33 mouse cellular contexts compared by ENCODE assay signal in the genomic region with DNA sequence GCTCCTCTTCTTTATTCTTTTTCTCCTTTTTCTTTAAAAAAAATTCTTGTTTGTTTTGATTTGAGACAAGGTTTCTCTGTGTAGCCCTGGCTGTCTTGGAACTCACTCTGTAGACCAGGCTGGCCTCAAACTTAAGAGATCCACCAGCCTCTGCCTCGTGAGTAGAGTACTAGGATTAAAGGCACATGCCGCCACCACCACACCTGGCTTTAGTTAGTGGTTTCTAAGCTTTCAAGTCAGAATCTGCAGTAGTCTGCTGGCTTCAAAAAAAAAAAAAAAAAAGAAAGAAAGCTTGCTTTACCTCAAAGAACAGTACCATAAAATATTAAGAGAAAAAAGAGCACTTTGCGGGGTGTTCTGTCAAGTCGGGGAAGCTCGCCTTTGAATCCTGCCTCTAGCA. TPM values are rescaled to one million over a fixed set of nuclear protein-coding genes. Genes with fewer than 3 reads are reported as not detected.
A peak's percentile ranks its signal among the peaks of the same experiment; 100 is the strongest.
DNase-seq lines count a peak whose midpoint lies in the region; TF ChIP-seq lines count a peak whose summit lies in the region.
"Had no signal": no experiment of that assay in that cellular context is flagged by ENCODE, and none has a peak within 500 bp of the region (broad histone marks: within the 10 kb centered on the region; RNA-seq: fewer than 3 reads in every experiment).

No protein-coding gene starts in this region.

- H3K27me3 ChIP-seq in MEL (ENCODE audit: control insufficient read depth in 1 of 2, insufficient read depth in 2 of 2, low read length in 2 of 2), result no peaks in the 10 kb centered on the region
- no peaks in the 10 kb centered on the region for H3K27me3 ChIP-seq in limb, embryonic 10.5 days (ENCODE audit: low read depth, poor library complexity, severe bottlenecking)
- H3K27me3 ChIP-seq in forebrain, embryonic 10.5 days (ENCODE audit: poor library complexity, severe bottlenecking), result no peaks in the 10 kb centered on the region
- H3K27me3 ChIP-seq: forebrain, embryonic 15.5 days; hindbrain, embryonic 12.5 days; limb, embryonic 12.5 days; liver, embryonic 12.5 days; neural tube, embryonic 15.5 days had no signal

- TF ChIP-seq EP300 in MEL (IDR thresholded peaks at IDR 0.05; ENCODE audit: low read depth in 1 of 2, low read length in 2 of 2), result no peak

- WGBS in limb, embryonic 10.5 days, result 46% methylated on average over 5 of the region's 5 CpGs
- WGBS in forebrain, embryonic 10.5 days, result 78% methylated on average over 5 of the region's 5 CpGs

- TF ChIP-seq POLR2A in MEL (IDR thresholded peaks at IDR 0.05; ENCODE audit: control insufficient read depth in 1 of 2, insufficient read depth in 1 of 2, low read depth in 1 of 2, low read length in 2 of 2, poor library complexity in 1 of 2), result no peak

- H3K79me2 ChIP-seq in MEL (ENCODE audit: control insufficient read depth, insufficient read depth, low read length, poor library complexity), result no peaks in the 10 kb centered on the region

- peaks cover 21 to 29% of the 10 kb centered on the region in 2 experiments for H3K4me1 ChIP-seq in MEL (ENCODE audit: control insufficient read depth in 1 of 2, insufficient read depth in 2 of 2, low read length in 2 of 2)
- peaks cover 23% of the 10 kb centered on the region for H3K4me1 ChIP-seq in limb, embryonic 10.5 days
- H3K4me1 ChIP-seq in forebrain, embryonic 10.5 days, result peaks cover 7% of the 10 kb centered on the region; the same call in 1 of the 2 replicates
- H3K4me1 ChIP-seq: hindbrain, embryonic 12.5 days; midbrain, embryonic 10.5 days had no signal

- no peak for TF ChIP-seq RAD21 in MEL (IDR thresholded peaks at IDR 0.05; ENCODE audit: low read depth, low read length)

- peak; percentile 24 for DNase-seq in 3T3-L1 (ENCODE audit: low read depth, low spot score)
- DNase-seq in MEL (ENCODE audit: low read depth, low spot score), result no peak
- DNase-seq in limb, embryonic 10.5 days (ENCODE audit: low spot score), result peak; percentile 51
- peak; percentile 60 to 68 for DNase-seq in thymus, postnatal 10 days (ENCODE audit: low spot score in 2 of 2)
- no peak for DNase-seq in forebrain, embryonic 10.5 days (ENCODE audit: extremely low spot score, low spot score)
- DNase-seq in testis, postnatal 10 days (ENCODE audit: low spot score), result no peak
- no peak for DNase-seq in layer of hippocampus, postnatal 36 days
- no peak for DNase-seq in natural killer cell, adult 2 months (ENCODE audit: low spot score in 2 of 2)
- DNase-seq: adrenal gland, postnatal 36 days; B cell, adult 2 months; cerebellum, adult 11 months; cerebellum, postnatal 10 days; gastrocnemius, postnatal 25 days; kidney, adult 11 months; kidney, postnatal 4 days; lung, adult 18-20 months; lung, postnatal 10 days had no signal

- H3K9me3 ChIP-seq in MEL (replicated peaks; ENCODE audit: insufficient read depth, low read length), result no peaks in the 10 kb centered on the region
- H3K9me3 ChIP-seq in limb, embryonic 10.5 days (replicated peaks), result no peaks in the 10 kb centered on the region
- H3K9me3 ChIP-seq in forebrain, embryonic 10.5 days, result no peaks in the 10 kb centered on the region
- H3K9me3 ChIP-seq: forebrain, embryonic 15.5 days; hindbrain, embryonic 12.5 days; limb, embryonic 12.5 days; liver, embryonic 12.5 days; midbrain, embryonic 10.5 days; neural tube, embryonic 15.5 days had no signal

- H3K4me3 ChIP-seq in MEL (ENCODE audit: control insufficient read depth in 1 of 2, insufficient read depth in 1 of 2, low read depth in 2 of 2, low read length in 2 of 2), result no peak overlapping the region
- H3K4me3 ChIP-seq in limb, embryonic 10.5 days, result no peak overlapping the region
- H3K4me3 ChIP-seq in forebrain, embryonic 10.5 days, result no peak overlapping the region
- H3K4me3 ChIP-seq: forebrain, embryonic 15.5 days; hindbrain, embryonic 12.5 days; left cerebral cortex, adult 2 months; limb, embryonic 12.5 days; liver, embryonic 12.5 days; midbrain, embryonic 10.5 days; myocyte; neural tube, embryonic 15.5 days had no signal

- H3K9ac ChIP-seq in MEL (ENCODE audit: control insufficient read depth, low read depth, low read length, poor library complexity, severe bottlenecking), result no peak overlapping the region
- H3K9ac ChIP-seq: forebrain, embryonic 15.5 days; hindbrain, embryonic 12.5 days; limb, embryonic 12.5 days; liver, embryonic 12.5 days; neural tube, embryonic 15.5 days had no signal

- peak overlapping the region; percentile 8; the same call in 1 of the 2 replicates for H3K27ac ChIP-seq in MEL (ENCODE audit: control insufficient read depth, low read depth, low read length)
- no peak overlapping the region for H3K27ac ChIP-seq in limb, embryonic 10.5 days
- no peak overlapping the region for H3K27ac ChIP-seq in forebrain, embryonic 10.5 days
- H3K27ac ChIP-seq: forebrain, embryonic 15.5 days; hindbrain, embryonic 12.5 days; left cerebral cortex, adult 2 months; limb, embryonic 12.5 days; liver, embryonic 12.5 days; midbrain, embryonic 10.5 days; neural tube, embryonic 15.5 days; stomach, postnatal 0 days had no signal

- peaks cover 0 to 37% of the 10 kb centered on the region in 2 experiments; a peak in 2 of 4 replicates for H3K36me3 ChIP-seq in MEL (ENCODE audit: control insufficient read depth in 1 of 2, insufficient read depth in 2 of 2, low read length in 2 of 2)
- no peaks in the 10 kb centered on the region for H3K36me3 ChIP-seq in limb, embryonic 10.5 days
- H3K36me3 ChIP-seq in forebrain, embryonic 10.5 days (replicated peaks), result no peaks in the 10 kb centered on the region
- H3K36me3 ChIP-seq: forebrain, embryonic 15.5 days; hindbrain, embryonic 12.5 days; limb, embryonic 12.5 days; liver, embryonic 12.5 days; midbrain, embryonic 10.5 days; neural tube, embryonic 15.5 days had no signal

- TF ChIP-seq CTCF in MEL (IDR thresholded peaks at IDR 0.05 in 2 of 3, conservative IDR thresholded peaks at IDR 0.05 in 1 of 3; ENCODE audit: control insufficient read depth in 1 of 3, insufficient read depth in 1 of 3, low read depth in 2 of 3, low read length in 3 of 3, poor library complexity in 1 of 3, severe bottlenecking in 1 of 3), result no peak

TF ChIP-seq in MEL, 35 proteins besides CTCF, POLR2A, EP300 and RAD21:
- no peak for TF ChIP-seq MAFK (IDR thresholded peaks at IDR 0.05; ENCODE audit: borderline replicate concordance, low read depth, low read length)
- no peak for TF ChIP-seq SIN3A (IDR thresholded peaks at IDR 0.05; ENCODE audit: low read length)
- TF ChIP-seq UBTF (IDR thresholded peaks at IDR 0.05; ENCODE audit: borderline replicate concordance, insufficient read depth, low read depth, low read length), result no peak
- TF ChIP-seq ZNF384 (IDR thresholded peaks at IDR 0.05; ENCODE audit: low read depth, low read length), result peak; percentile 41; the same call in 1 of the 2 replicates
- no peak for TF ChIP-seq NRF1 (IDR thresholded peaks at IDR 0.05; ENCODE audit: insufficient read depth, low read depth, low read length, poor library complexity, severe bottlenecking)
- TF ChIP-seq JUND (IDR thresholded peaks at IDR 0.05; ENCODE audit: low read depth, low read length), result no peak
- TF ChIP-seq MAZ (IDR thresholded peaks at IDR 0.05; ENCODE audit: low read depth, low read length), result no peak

RNA-seq across cellular contexts. Expression of a gene that starts 1.3 kb away (rescaled TPM):
- 44.6 and 46.0 TPM in 2 replicates for total RNA-seq in MEL (2012; rRNA removed)
- 100 to 1,000 TPM in 1 of 2 experiments, 10 to 100 TPM in 1; 39.8 to 203 TPM for polyA plus RNA-seq in MEL (2012; ENCODE audit: insufficient read depth in 1 of 2, insufficient read length in 2 of 2, low read depth in 1 of 2, low replicate concordance in 2 of 2, missing spikeins in 1 of 2)
- 31.6 and 36.1 TPM in 2 replicates for polyA plus RNA-seq in limb, embryonic 10.5 days (2016; fragmentation: Nextera tagmentation; extraction: Ambion mirVana)
- 35.6 and 41.0 TPM in 2 replicates for polyA plus RNA-seq in forebrain, embryonic 10.5 days (2016; fragmentation: Nextera tagmentation; extraction: Ambion mirVana)
- 1 to 10 TPM; 1.1 to 2.3 TPM for total RNA-seq in layer of hippocampus, postnatal 36 days (2021)

RNA-seq across cellular contexts. Expression of a gene that starts 29.1 kb away (rescaled TPM):
- total RNA-seq in MEL (2012; rRNA removed), result not detected in 2 replicates
- polyA plus RNA-seq in MEL (2012; ENCODE audit: insufficient read depth in 1 of 2, insufficient read length in 2 of 2, low read depth in 1 of 2, low replicate concordance in 2 of 2, missing spikeins in 1 of 2), result not detected
- polyA plus RNA-seq in limb, embryonic 10.5 days (2016; fragmentation: Nextera tagmentation; extraction: Ambion mirVana), result not detected in 2 replicates
- not detected in 2 replicates for polyA plus RNA-seq in forebrain, embryonic 10.5 days (2016; fragmentation: Nextera tagmentation; extraction: Ambion mirVana)
- not detected for total RNA-seq in layer of hippocampus, postnatal 36 days (2021)
- total RNA-seq: adrenal gland, postnatal 36 days; gastrocnemius, postnatal 25 days; heart, adult 8-10 months; heart, postnatal 25 days; left cerebral cortex, adult 2 months had no signal
- polyA plus RNA-seq: cortical plate, adult 2 months; embryonic facial prominence, embryonic 14.5 days; forebrain, embryonic 15.5 days; heart, embryonic 14.5 days; hindbrain, embryonic 12.5 days; kidney, embryonic 16.5 days; limb, embryonic 12.5 days; liver, embryonic 12.5 days; midbrain, embryonic 10.5 days; midbrain, embryonic 16.5 days; neural tube, embryonic 15.5 days had no signal

Comparison
In these comparisons a context has a peak if more than half of its experiments do, and no peak if none do; other contexts are left out.
1. DNase-seq: peak in 3T3-L1 (single experiment), limb, embryonic 10.5 days (single experiment) and thymus, postnatal 10 days (2 of 2); none in MEL (single experiment), forebrain, embryonic 10.5 days (single experiment), testis, postnatal 10 days (single experiment), layer of hippocampus, postnatal 36 days (0 of 2) and natural killer cell, adult 2 months (0 of 2).